Mouse (Mus musculus) CH12F3 (cell line): ENCODE measurements around the gene Bag6.

Experiments used
- in situ Hi-C: fragments of 300-500 bp; cut with MboI; formaldehyde crosslinking; loops from 2 replicates; pipeline ENCODE4 v1.14.3; 2020; ENCODE audit warnings: low sequenced_read_pairs

Gene Bag6

GRCm38 (mm10) chr17:35134801-35135590 lies at the start of gene Bag6:
Gene Bag6, plus strand, starts transcription at chr17:35135178.
- in situ Hi-C loops = no loop called here

- in situ Hi-C loops = no loop called here
These were observed 49.6 kb upstream of the Bag6 start, which contains the start of gene Ly6g6f for GRCm38 (mm10) chr17:35085208-35085865. Gene Ly6g6f, minus strand, starts transcription at chr17:35085610.

- in situ Hi-C loops = no loop called here
These were observed 46.8 kb upstream of the Bag6 start for GRCm38 (mm10) chr17:35088151-35088550.

GRCm38 (mm10) chr17:35088825-35089644 lies 45.9 kb upstream of the Bag6 start, which contains the start of gene Abhd16a:
Gene Abhd16a, plus strand, starts transcription at chr17:35089263.
- in situ Hi-C loops = no loop called here

- in situ Hi-C loops = no loop called here
These were observed 44.6 kb upstream of the Bag6 start for GRCm38 (mm10) chr17:35090166-35090932.

GRCm38 (mm10) chr17:35092403-35093198 lies 42.4 kb upstream of the Bag6 start:
- in situ Hi-C loops = no loop called here

GRCm38 (mm10) chr17:35094475-35095365 lies 40.3 kb upstream of the Bag6 start:
- in situ Hi-C loops = no loop called here

- in situ Hi-C loops = no loop called here
These were observed 38.4 kb upstream of the Bag6 start for GRCm38 (mm10) chr17:35096597-35096996.

GRCm38 (mm10) chr17:35097164-35097655 lies 37.8 kb upstream of the Bag6 start:
- in situ Hi-C loops = no loop called here

GRCm38 (mm10) chr17:35100196-35100765 lies 34.7 kb upstream of the Bag6 start:
- in situ Hi-C loops = no loop called here

GRCm38 (mm10) chr17:35101161-35101560 lies 33.8 kb upstream of the Bag6 start:
- in situ Hi-C loops = no loop called here

- in situ Hi-C loops = no loop called here
These were observed 32.7 kb upstream of the Bag6 start for GRCm38 (mm10) chr17:35102299-35102698.

- in situ Hi-C loops = no loop called here
These were observed 31.7 kb upstream of the Bag6 start for GRCm38 (mm10) chr17:35103221-35103690.

GRCm38 (mm10) chr17:35104079-35104478 lies 30.9 kb upstream of the Bag6 start:
- in situ Hi-C loops = no loop called here

GRCm38 (mm10) chr17:35104754-35105153 lies 30.2 kb upstream of the Bag6 start:
- in situ Hi-C loops = no loop called here

- in situ Hi-C loops = no loop called here
These were observed 29.1 kb upstream of the Bag6 start for GRCm38 (mm10) chr17:35105740-35106389.

- in situ Hi-C loops = no loop called here
These were observed 28.5 kb upstream of the Bag6 start for GRCm38 (mm10) chr17:35106522-35106921.

- in situ Hi-C loops = no loop called here
These were observed 26.9 kb upstream of the Bag6 start, which contains the start of gene Ly6g5c for GRCm38 (mm10) chr17:35108097-35108496. Gene Ly6g5c, plus strand, starts transcription at chr17:35108279.
